Mouse (Mus musculus) adrenal gland, adult 8-10 months (tissue): ENCODE data around the gene Sgca. TPM values are rescaled to one million over a fixed set of nuclear protein-coding genes. Genes with fewer than 3 reads are reported as not detected.

Experiments used
- total RNA-seq, 4 experiments: library from RNA; stranded (reverse); gene quantifications; 2 replicates each; pipeline ENCODE4 v1.2.4; 2022

The Sgca gene
- total RNA-seq, 4 experiments from 2014 or later, result not detected

Other genes with a start within 250 kb of the Sgca start
- under 1 TPM in 2 of 4 experiments, not detected in 2; 0.41 to 0.56 TPM for gene Cdc34b, start 234.5 kb downstream of the Sgca start, total RNA-seq
- not detected for gene Tmem92, start 193.6 kb downstream of the Sgca start, total RNA-seq
- 10 to 100 TPM; 25.9 to 57.5 (median 32.5) TPM for gene Col1a1, start 40.1 kb downstream of the Sgca start, total RNA-seq
- not detected for gene Hils1, start 8.7 kb downstream of the Sgca start, total RNA-seq
- gene Ppp1r9b, start 14.7 kb upstream of the Sgca start, total RNA-seq, result 100 to 1,000 TPM; 116 to 149 (median 131) TPM
- gene Samd14, start 33.6 kb upstream of the Sgca start, total RNA-seq, result 1 to 10 TPM; 3.9 to 9.1 (median 5.6) TPM
- gene Pdk2, start 65.0 kb upstream of the Sgca start, total RNA-seq, result 10 to 100 TPM; 60.9 to 90.5 (median 76.0) TPM
- 10 to 100 TPM; 40.8 to 74.6 (median 49.9) TPM for gene Itga3, start 100.5 kb upstream of the Sgca start, total RNA-seq
- not detected for gene Dlx3, start 143.8 kb upstream of the Sgca start, total RNA-seq
- under 1 TPM in 2 of 4 experiments, not detected in 2; 0.28 to 0.32 TPM for gene Dlx4, start 169.9 kb upstream of the Sgca start, total RNA-seq